Mouse (Mus musculus) layer of hippocampus, postnatal 10 days (tissue): Measurements from ENCODE around the gene Prrc2a. TPM values are rescaled to one million over a fixed set of nuclear protein-coding genes. Genes with fewer than 3 reads are reported as not detected.
"Not testable (repeated sequence)": the region's sequence is repeated elsewhere in the genome, so short reads cannot be mapped to it uniquely, and the experiment has no call there.

ENCODE experiments used
- DNase-seq, 2 experiments: peaks; one replicate each; pipeline ENCODE4 v3.0.0; 2021; ENCODE audit warnings: low spot score in 2 of 2
- total RNA-seq, 2 experiments: library from RNA; stranded (reverse); gene quantifications; 2 replicates each; pipeline ENCODE4 v1.2.3; 2021

The Prrc2a gene
- total RNA-seq, 2 experiments from 2014 or later = 284 to 322 TPM

DNA sequence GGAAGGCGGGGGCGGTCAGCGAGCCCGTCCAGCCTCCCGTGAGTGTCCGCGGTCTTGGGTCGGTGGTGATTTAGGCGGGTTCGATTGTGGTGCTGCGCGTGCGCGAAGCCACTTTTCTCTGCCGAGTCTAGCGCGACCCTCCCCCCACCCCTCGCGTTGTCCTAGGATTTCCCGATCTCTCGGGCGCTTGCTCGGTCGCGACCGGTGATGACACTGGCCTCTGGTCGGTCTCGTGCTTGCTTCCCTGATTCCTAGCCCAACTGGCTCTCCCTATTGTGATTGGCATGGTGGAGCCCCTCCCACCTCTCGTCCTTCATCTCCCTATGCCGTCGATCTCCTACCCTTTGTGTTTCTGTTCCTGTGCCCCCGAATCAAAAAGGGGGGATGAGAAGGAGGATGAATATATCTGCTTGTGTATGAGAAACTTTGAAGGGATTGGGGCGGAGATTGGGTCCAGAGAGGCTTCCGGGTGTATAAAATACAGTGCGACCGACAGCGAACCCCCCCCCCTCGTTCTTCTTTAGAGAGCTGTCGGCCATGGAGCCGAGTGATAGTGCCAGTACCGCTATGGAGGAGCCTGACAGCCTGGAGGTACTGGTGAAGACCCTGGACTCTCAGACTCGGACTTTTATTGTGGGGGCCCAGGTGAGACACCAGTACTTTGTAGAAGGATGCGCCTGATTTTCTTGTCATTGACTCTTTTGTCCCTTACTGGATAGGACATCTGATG lies 28.9 kb downstream of the Prrc2a start:
- DNase-seq = no peak

DNA sequence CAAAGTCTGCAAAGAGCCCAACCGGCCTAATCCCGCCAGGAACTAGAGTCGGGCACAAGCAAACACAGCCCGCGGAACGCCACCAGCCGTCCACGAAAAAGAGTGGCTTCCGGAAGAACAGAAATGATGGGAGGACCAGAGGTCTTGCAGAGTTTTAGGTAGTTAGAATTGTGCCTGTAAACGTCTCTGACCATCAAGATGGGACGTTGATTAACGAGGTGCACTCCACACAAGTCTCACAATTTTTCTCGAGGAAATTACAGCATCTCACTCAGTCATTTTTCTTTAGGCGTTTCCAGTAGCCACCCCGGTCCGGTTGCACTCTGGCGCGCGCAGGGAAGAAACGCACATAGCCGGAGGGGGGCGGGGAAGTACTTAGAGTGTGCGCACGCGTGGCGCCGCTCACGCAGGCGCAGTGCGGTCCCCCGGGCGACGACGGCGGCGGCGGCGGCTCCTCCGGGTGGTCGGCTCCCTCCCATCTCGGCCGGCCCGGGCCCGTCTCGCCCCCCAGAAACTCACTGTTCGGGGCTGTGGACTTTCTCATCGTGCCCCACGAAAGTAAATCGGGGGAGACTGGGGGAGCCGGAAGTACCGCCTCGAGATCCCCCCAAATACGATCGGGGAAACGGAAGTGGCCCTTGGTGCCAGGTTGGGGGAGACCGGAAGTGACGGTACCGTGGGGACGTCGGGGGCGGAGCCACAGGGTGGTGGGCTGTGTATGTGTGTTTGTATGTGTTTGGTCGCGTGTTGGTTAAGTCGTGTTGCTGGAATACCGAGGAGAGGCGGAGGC lies 29.7 kb downstream of the Prrc2a start, which contains the start of gene Bag6:
Bag6 (plus strand) TSS at position 378 of the 790 bp plus-strand sequence.
- DNase-seq = peak; percentile 95 to 97

GRCm38 (mm10) chr17:35133517-35133916 lies 31.2 kb downstream of the Prrc2a start:
- no peak for DNase-seq

GRCm38 (mm10) chr17:35132174-35132560 lies 32.5 kb downstream of the Prrc2a start:
- DNase-seq = no peak

DNA sequence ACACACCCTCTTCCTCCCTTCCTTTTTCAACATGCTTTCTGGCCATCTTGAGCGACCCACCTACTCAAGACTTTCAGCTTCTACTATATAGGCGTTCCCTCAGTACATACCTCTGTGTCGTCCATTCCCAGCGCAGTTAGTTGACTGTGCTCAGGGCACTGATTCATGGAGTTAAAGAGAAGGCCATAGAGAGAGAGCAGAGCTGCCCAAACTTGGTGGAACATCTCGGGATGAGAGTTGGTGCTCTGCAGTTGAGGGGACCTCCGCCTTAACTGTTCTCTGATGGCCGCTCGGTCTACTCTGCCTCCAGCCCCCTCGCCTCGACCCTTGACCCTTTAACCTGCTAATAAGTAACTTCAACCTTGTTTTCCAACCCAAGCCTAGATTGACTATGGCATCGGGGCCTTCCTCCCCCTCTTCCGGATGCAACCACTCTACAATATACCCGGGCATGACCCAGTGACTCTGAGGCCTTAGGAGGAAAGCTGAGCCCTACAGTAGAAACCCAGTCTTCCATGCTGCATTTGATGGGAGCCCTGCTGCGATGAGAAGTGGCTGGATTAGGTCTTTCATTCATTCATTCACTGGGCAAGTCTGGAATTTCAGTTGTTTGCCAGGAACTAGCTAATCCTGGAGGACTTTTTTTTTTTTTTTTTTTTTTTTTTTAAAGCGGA lies 33.1 kb downstream of the Prrc2a start, which contains the start of gene Apom:
Apom (minus strand) TSS at position 551 of the 674 bp plus-strand sequence.
- no peak for DNase-seq

DNA sequence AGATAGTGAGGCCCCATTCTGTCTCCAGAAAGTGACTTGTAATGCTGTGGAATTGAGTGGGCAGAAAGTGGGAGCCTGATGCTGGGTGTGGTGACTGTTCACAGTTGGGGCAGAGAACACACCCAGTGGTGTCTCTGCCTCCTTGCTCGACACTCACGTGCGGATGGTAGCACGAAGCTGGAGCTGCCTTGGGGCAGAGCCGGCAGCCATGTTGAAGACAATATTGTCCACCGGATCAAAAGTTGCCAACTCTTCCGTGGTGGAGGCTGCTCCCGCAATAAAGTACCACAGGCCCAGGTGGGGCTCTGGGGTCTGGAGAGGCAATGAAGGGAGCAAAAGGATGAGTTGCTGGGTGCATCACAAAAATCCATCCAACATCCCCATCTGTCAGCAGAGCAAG lies 33.7 kb downstream of the Prrc2a start:
- DNase-seq = no peak

DNA sequence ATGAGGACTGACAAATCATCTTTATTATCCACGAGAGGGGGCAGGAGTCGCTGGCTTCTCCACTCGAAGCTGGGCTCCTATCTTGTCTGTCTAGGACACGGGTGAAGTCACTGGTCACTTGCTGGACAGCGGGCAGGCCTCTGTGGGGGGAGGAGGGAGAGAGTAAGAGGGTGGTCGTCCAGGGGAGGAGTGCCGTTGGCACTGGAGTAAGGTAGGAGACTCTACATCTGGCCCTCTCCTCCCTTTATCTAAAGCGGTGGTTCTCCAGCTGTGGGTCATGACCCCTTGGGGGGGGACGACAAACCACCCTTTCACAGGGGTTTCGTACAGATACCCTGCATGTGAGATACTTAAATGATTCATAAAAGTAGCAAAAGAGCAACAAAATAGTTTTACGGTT lies 35.7 kb downstream of the Prrc2a start:
- DNase-seq = no peak

- DNase-seq = no peak
These were observed 37.7 kb downstream of the Prrc2a start for GRCm38 (mm10) chr17:35127017-35127416.

GRCm38 (mm10) chr17:35126206-35126611 lies 38.5 kb downstream of the Prrc2a start, which contains the start of gene D17H6S53E:
Gene D17H6S53E (plus strand): TSS chr17:35126373.
- DNase-seq = peak; percentile 64 to 77

- no peak for DNase-seq
These were observed 39.1 kb downstream of the Prrc2a start for GRCm38 (mm10) chr17:35125578-35125977.

- no peak for DNase-seq
These were observed 39.6 kb downstream of the Prrc2a start for GRCm38 (mm10) chr17:35125081-35125480.

DNA sequence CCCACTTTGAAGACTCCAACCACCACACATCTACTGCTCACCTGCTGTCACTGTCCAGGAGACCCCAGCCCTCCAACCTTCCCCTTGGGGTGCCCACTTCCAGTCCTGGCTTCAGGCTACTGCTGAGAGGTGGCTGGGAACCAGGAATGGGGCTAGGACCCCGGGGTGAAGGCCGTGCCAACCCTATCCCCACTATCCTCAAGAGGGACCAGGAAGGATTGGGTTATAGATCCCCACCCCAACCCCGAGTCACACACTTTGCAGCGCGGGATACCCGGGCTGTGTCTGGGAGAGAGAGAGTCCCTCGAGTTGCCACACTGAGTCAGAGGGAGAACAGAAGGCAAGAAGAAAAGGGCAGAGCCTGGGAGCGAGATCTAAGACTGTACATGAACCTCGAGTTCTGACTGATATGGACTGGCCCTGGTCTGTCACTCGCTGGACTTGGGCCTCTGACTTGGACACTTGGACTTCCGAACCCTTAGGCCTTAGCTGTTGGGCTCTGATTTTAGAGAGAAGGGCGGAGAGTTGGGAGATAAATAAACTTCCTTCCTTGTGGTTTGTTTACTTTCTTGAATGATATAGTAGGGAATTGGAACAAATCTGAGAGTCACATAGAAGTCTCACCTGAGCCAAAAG lies 40.3 kb downstream of the Prrc2a start:
- not testable (repeated sequence) for DNase-seq

DNA sequence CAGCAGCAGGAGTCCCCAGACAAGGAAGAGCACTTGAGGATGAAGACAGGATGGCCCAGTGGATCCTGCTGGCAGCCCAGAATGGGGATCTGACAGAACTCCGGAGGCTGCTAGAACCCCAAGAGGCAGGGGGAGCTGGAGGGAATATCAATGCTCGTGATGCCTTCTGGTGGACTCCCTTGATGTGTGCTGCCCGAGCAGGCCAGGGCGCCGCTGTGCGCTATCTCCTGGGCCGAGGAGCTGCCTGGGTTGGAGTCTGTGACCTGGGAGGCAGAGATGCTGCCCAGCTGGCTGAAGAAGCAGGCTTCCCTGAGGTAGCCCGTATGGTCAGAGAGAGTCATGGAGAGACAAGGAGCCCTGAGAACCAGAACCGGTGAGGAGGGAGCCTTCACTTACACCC lies 41.4 kb downstream of the Prrc2a start:
- not testable (repeated sequence) for DNase-seq

GRCm38 (mm10) chr17:35121871-35122303 lies 42.8 kb downstream of the Prrc2a start, which contains the start of gene Csnk2b:
Gene Csnk2b (minus strand): TSS chr17:35122053.
- peak; percentile 62 for DNase-seq

DNA sequence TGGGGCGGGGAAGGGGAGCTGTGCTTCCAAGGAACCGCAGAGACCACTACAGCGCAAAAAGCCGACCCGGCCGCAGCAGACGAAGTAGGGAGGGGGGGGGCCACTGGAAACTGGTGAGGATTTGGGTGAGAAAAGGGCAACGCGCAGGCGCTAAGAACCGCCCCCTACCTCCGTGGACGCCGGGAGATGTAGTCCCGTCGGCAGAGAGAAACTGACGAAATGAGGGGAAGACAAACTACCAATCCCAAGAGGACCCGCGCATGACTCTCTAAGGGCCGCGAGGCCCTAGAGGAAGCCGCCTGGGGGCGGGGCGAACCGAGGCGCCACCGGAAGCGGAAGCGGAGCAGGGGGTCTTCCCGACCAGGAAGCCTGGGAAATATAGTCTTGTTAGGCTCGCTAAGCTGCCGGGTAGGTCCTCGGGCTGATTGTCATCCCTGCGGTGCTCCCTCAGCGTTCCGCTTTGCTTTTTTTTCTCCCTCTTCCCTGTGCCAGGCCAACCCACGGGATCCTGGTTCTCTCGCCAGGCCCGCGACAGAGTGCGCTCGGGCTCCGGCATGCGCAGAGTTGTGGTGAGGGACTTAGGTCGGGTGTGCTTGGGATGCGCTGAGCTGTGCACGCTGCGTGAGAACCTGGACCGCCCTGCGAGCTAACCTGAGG lies 43.4 kb downstream of the Prrc2a start, which contains the start of gene Gpank1:
Gpank1 (plus strand) TSS at position 313 of the 657 bp plus-strand sequence.
- peak; percentile 96 to 97 for DNase-seq

DNA sequence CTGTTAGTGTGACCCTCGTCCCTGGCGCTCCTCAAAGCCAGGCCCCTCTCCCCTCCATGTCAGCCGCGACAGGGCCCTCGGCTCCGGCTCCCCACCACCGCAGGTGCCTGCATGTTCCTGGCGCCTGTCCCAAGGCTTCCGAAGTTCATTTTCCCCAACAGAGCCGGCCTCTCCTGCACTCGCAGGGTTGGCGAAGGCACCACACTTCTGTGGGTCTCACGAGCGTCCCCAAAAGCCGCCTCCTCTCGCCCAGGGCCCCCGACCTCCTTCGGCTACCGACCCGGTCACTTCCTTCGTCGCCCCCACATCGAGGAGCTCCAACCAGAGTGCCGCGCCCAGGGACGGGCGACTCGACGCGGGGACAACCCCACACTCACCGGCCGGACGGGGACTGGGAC lies 44.0 kb downstream of the Prrc2a start:
- no peak for DNase-seq

DNA sequence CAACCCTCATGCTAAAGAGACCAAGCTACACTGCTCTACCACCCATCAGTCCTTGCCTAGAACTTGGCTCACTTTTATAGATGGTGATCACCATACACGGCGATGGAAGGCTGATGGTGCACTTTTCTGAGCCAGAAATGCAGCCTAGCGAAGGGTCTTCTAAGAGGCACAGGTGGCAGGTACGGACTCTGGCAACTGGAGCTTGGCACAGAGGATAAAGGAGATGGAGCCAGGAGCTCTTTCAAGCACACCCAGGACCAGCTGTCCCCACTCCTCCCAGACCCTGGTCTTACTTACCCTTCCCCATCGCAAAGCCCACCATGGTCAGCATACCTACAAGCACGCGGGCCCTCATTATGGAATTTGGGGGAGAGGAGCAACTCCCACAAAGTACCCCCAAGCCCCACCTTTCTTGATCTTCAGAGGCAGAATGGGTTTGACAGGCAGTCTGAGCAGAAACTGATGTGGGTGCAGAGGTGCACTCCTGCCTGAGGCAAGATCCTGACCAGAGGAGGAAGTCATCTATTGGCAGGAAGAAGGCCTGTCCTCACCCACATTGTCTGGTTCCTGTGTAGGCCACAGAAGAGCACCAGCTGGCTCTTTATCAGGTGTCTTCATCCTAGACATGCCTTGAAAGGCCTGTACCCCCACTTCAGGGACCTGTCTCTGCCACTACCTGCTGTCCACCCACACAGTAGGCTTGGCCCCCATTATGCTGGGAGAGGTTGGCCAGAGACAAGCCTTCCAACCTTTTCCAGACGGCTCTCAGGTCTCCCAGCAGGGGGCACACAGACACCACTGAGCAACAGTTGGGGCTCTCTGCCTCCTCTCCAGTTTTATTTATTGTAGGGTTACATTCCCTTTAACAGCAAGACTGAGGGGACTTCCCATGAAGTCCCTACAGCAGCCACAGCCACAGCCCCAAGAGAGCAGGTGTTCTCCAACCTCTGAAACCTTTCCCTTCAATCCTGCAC lies 49.4 kb downstream of the Prrc2a start, which contains the start of gene Ly6g5b:
Ly6g5b (minus strand) TSS at position 383 of the 974 bp plus-strand sequence.
- DNase-seq = peak in 1 of 2 experiments; percentile 43

- no peak for DNase-seq
These were observed 52.9 kb downstream of the Prrc2a start for GRCm38 (mm10) chr17:35111774-35112173.

DNA sequence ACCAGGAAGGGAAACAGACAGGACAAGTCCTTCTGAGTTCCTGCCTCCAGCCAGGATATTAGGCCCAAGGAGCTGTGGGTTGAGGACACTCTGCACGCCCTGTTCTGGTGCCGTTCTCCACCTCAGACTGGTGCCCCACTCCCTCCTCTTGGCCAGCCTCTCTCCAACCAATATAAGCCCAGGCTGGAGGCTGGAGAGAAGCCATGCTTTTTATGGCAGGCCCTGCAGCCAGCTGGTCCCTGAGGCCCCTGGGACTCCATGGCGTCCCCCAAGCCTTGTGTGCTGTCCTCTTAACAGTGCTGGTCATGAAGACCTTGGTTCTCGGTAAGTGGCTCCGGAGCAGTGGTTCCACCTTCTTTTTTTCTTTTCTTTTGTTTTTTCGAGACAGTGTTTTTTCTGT lies 56.6 kb downstream of the Prrc2a start, which contains the start of gene Ly6g5c:
Ly6g5c (plus strand) TSS at position 183 of the 400 bp plus-strand sequence.
- DNase-seq = no peak
